Mouse (Mus musculus): ENCODE data around the gene Gm10840. TPM values are rescaled to one million over a fixed set of nuclear protein-coding genes. Genes with fewer than 3 reads are reported as not detected.

Gm10840 gene
- polyA plus RNA-seq, 1 experiment from 2014 or later, result 1.2 TPM

GRCm38 (mm10) chr11:106158930-106159215 lies 1.8 kb upstream of the Gm10840 start:
- no peak for ATAC-seq
- Histone ChIP-seq H3K27ac (ENCODE audit: low read length) (peak overlapping the region; percentile 95), H3K27me3 (replicated peaks; ENCODE audit: control insufficient read depth, insufficient read depth, low read length) (no peaks in the 10 kb centered on the region), H3K9me3 (ENCODE audit: control insufficient read depth, low read length) (no peaks in the 10 kb centered on the region), H3K9ac (replicated peaks; ENCODE audit: low read depth, low read length) (peak overlapping the region; percentile 97), H3K36me3 (ENCODE audit: control insufficient read depth, insufficient read depth) (peaks cover 29% of the 10 kb centered on the region), H3K4me2 (ENCODE audit: low read length) (peak overlapping the region; percentile 83), H3K4me1 (replicated peaks; ENCODE audit: control insufficient read depth, insufficient read depth, low read length) (peaks cover 29% of the 10 kb centered on the region), H3K4me3 (replicated peaks; ENCODE audit: low read length) (peak overlapping the region; percentile 79)
- 40% methylated on average over 9 of the region's 9 CpGs for WGBS

- H3K4me3 ChIP-seq (replicated peaks; ENCODE audit: low read length), result peak overlapping the region; percentile 79
- peak overlapping the region; percentile 97 for H3K9ac ChIP-seq (replicated peaks; ENCODE audit: low read depth, low read length)
- H3K27me3 ChIP-seq (replicated peaks; ENCODE audit: control insufficient read depth, insufficient read depth, low read length), result no peaks in the 10 kb centered on the region
- H3K4me2 ChIP-seq (ENCODE audit: low read length), result peak overlapping the region; percentile 83
- ATAC-seq, result peak; percentile 35
- H3K4me1 ChIP-seq (replicated peaks; ENCODE audit: control insufficient read depth, insufficient read depth, low read length), result peaks cover 29% of the 10 kb centered on the region
- H3K36me3 ChIP-seq (ENCODE audit: control insufficient read depth, insufficient read depth), result peaks cover 25% of the 10 kb centered on the region
- 1% methylated on average over 25 of the region's 25 CpGs for WGBS
- peak overlapping the region; percentile 95 for H3K27ac ChIP-seq (ENCODE audit: low read length)
- H3K9me3 ChIP-seq (ENCODE audit: control insufficient read depth, low read length), result no peaks in the 10 kb centered on the region
Measured at GRCm38 (mm10) chr11:106159216-106159920, 1.3 kb upstream of the Gm10840 start.

- Histone ChIP-seq H3K4me3 (replicated peaks; ENCODE audit: low read length) (peak overlapping the region; percentile 79), H3K4me1 (replicated peaks; ENCODE audit: control insufficient read depth, insufficient read depth, low read length) (peaks cover 29% of the 10 kb centered on the region), H3K9me3 (ENCODE audit: control insufficient read depth, low read length) (no peaks in the 10 kb centered on the region), H3K36me3 (ENCODE audit: control insufficient read depth, insufficient read depth) (peaks cover 20% of the 10 kb centered on the region), H3K27me3 (replicated peaks; ENCODE audit: control insufficient read depth, insufficient read depth, low read length) (no peaks in the 10 kb centered on the region), H3K4me2 (ENCODE audit: low read length) (peak overlapping the region; percentile 83), H3K9ac (replicated peaks; ENCODE audit: low read depth, low read length) (peak overlapping the region; percentile 97), H3K27ac (ENCODE audit: low read length) (peak overlapping the region; percentile 95)
- peak; percentile 75 for ATAC-seq
- WGBS, result under 1% methylated on average over 58 of the region's 106 CpGs
Measured at GRCm38 (mm10) chr11:106159921-106160840, 469 bp upstream of the Gm10840 start.

GRCm38 (mm10) chr11:106162237-106162636 lies 1.6 kb downstream of the Gm10840 start:
- Histone ChIP-seq H3K4me3 (replicated peaks; ENCODE audit: low read length) (no peak overlapping the region), H3K27ac (ENCODE audit: low read length) (no peak overlapping the region), H3K9me3 (ENCODE audit: control insufficient read depth, low read length) (no peaks in the 10 kb centered on the region), H3K27me3 (replicated peaks; ENCODE audit: control insufficient read depth, insufficient read depth, low read length) (no peaks in the 10 kb centered on the region), H3K36me3 (ENCODE audit: control insufficient read depth, insufficient read depth) (peaks cover 13% of the 10 kb centered on the region), H3K4me1 (replicated peaks; ENCODE audit: control insufficient read depth, insufficient read depth, low read length) (peaks cover 24% of the 10 kb centered on the region), H3K9ac (replicated peaks; ENCODE audit: low read depth, low read length) (no peak overlapping the region), H3K4me2 (ENCODE audit: low read length) (no peak overlapping the region)
- no peak for ATAC-seq
- WGBS, result 84% methylated on average over 2 of the region's 2 CpGs

- peaks cover 17% of the 10 kb centered on the region for H3K4me1 ChIP-seq (replicated peaks; ENCODE audit: control insufficient read depth, insufficient read depth, low read length)
- ATAC-seq, result no peak
- H3K36me3 ChIP-seq (ENCODE audit: control insufficient read depth, insufficient read depth), result peaks cover 17% of the 10 kb centered on the region
- no peak overlapping the region for H3K4me3 ChIP-seq (replicated peaks; ENCODE audit: low read length)
- H3K27me3 ChIP-seq (replicated peaks; ENCODE audit: control insufficient read depth, insufficient read depth, low read length), result no peaks in the 10 kb centered on the region
- 93% methylated on average over 4 of the region's 4 CpGs for WGBS
- no peaks in the 10 kb centered on the region for H3K9me3 ChIP-seq (ENCODE audit: control insufficient read depth, low read length)
- H3K9ac ChIP-seq (replicated peaks; ENCODE audit: low read depth, low read length), result no peak overlapping the region
- no peak overlapping the region for H3K27ac ChIP-seq (ENCODE audit: low read length)
- H3K4me2 ChIP-seq (ENCODE audit: low read length), result no peak overlapping the region
Measured at GRCm38 (mm10) chr11:106163546-106163945, 2.9 kb downstream of the Gm10840 start.

- Histone ChIP-seq H3K4me2 (ENCODE audit: low read length) (no peak overlapping the region), H3K9ac (replicated peaks; ENCODE audit: low read depth, low read length) (no peak overlapping the region), H3K4me1 (replicated peaks; ENCODE audit: control insufficient read depth, insufficient read depth, low read length) (peaks cover 8% of the 10 kb centered on the region), H3K4me3 (replicated peaks; ENCODE audit: low read length) (no peak overlapping the region), H3K27me3 (replicated peaks; ENCODE audit: control insufficient read depth, insufficient read depth, low read length) (no peaks in the 10 kb centered on the region), H3K9me3 (ENCODE audit: control insufficient read depth, low read length) (no peaks in the 10 kb centered on the region), H3K36me3 (ENCODE audit: control insufficient read depth, insufficient read depth) (peaks cover 17% of the 10 kb centered on the region), H3K27ac (ENCODE audit: low read length) (no peak overlapping the region)
- 95% methylated on average over 16 of the region's 16 CpGs for WGBS
- ATAC-seq, result no peak
Measured at GRCm38 (mm10) chr11:106164601-106165180, 4.0 kb downstream of the Gm10840 start.

GRCm38 (mm10) chr11:106167435-106167834 lies 6.8 kb downstream of the Gm10840 start:
- ATAC-seq, result no peak
- WGBS, result 93% methylated on average over 5 of the region's 5 CpGs
- Histone ChIP-seq H3K4me3 (replicated peaks; ENCODE audit: low read length) (no peak overlapping the region), H3K4me2 (ENCODE audit: low read length) (no peak overlapping the region), H3K27me3 (replicated peaks; ENCODE audit: control insufficient read depth, insufficient read depth, low read length) (no peaks in the 10 kb centered on the region), H3K36me3 (ENCODE audit: control insufficient read depth, insufficient read depth) (peaks cover 19% of the 10 kb centered on the region), H3K4me1 (replicated peaks; ENCODE audit: control insufficient read depth, insufficient read depth, low read length) (no peaks in the 10 kb centered on the region), H3K9ac (replicated peaks; ENCODE audit: low read depth, low read length) (no peak overlapping the region), H3K27ac (ENCODE audit: low read length) (no peak overlapping the region), H3K9me3 (ENCODE audit: control insufficient read depth, low read length) (no peaks in the 10 kb centered on the region)

GRCm38 (mm10) chr11:106170807-106171206 lies 10.2 kb downstream of the Gm10840 start:
- no peak overlapping the region for H3K4me3 ChIP-seq (replicated peaks; ENCODE audit: low read length)
- H3K4me2 ChIP-seq (ENCODE audit: low read length), result no peak overlapping the region
- H3K27ac ChIP-seq (ENCODE audit: low read length), result no peak overlapping the region
- 76% methylated on average over 7 of the region's 7 CpGs for WGBS
- H3K9me3 ChIP-seq (ENCODE audit: control insufficient read depth, low read length), result no peaks in the 10 kb centered on the region
- no peak overlapping the region for H3K9ac ChIP-seq (replicated peaks; ENCODE audit: low read depth, low read length)
- no peaks in the 10 kb centered on the region for H3K27me3 ChIP-seq (replicated peaks; ENCODE audit: control insufficient read depth, insufficient read depth, low read length)
- ATAC-seq, result no peak
- peaks cover 11% of the 10 kb centered on the region for H3K36me3 ChIP-seq (ENCODE audit: control insufficient read depth, insufficient read depth)
- no peaks in the 10 kb centered on the region for H3K4me1 ChIP-seq (replicated peaks; ENCODE audit: control insufficient read depth, insufficient read depth, low read length)

- H3K9me3 ChIP-seq (ENCODE audit: control insufficient read depth, low read length), result no peaks in the 10 kb centered on the region
- no peak overlapping the region for H3K9ac ChIP-seq (replicated peaks; ENCODE audit: low read depth, low read length)
- H3K4me3 ChIP-seq (replicated peaks; ENCODE audit: low read length), result no peak overlapping the region
- ATAC-seq, result no peak
- H3K4me2 ChIP-seq (ENCODE audit: low read length), result no peak overlapping the region
- no peaks in the 10 kb centered on the region for H3K4me1 ChIP-seq (replicated peaks; ENCODE audit: control insufficient read depth, insufficient read depth, low read length)
- no peak overlapping the region for H3K27ac ChIP-seq (ENCODE audit: low read length)
- no peaks in the 10 kb centered on the region for H3K27me3 ChIP-seq (replicated peaks; ENCODE audit: control insufficient read depth, insufficient read depth, low read length)
- WGBS, result 87% methylated on average over 2 of the region's 2 CpGs
- H3K36me3 ChIP-seq (ENCODE audit: control insufficient read depth, insufficient read depth), result peaks cover 2% of the 10 kb centered on the region; the same call in 1 of the 2 replicates
Measured at GRCm38 (mm10) chr11:106173228-106173627, 12.6 kb downstream of the Gm10840 start.
